Mouse (Mus musculus) retina, postnatal 1 day (tissue): ENCODE data around the gene Osbp2.
A peak's percentile ranks its signal among the peaks of the same experiment; 100 is the strongest.
"Not testable (repeated sequence)": the region's sequence is repeated elsewhere in the genome, so short reads cannot be mapped to it uniquely, and the experiment has no call there.

Experiments
- DNase-seq: peaks from one replicate; pipeline ENCODE4 v3.0.0-alpha.2; 2012

Osbp2 gene

GRCm38 (mm10) chr11:3863454-3864112 lies at the start of gene Osbp2:
Gene Osbp2, minus strand, starts transcription at chr11:3863903.
- DNase-seq, result peak; percentile 89

- DNase-seq, result peak; percentile 55
Observed at GRCm38 (mm10) chr11:3912875-3913271, 49.2 kb upstream of the Osbp2 start.

GRCm38 (mm10) chr11:3912100-3912874 lies 48.6 kb upstream of the Osbp2 start:
- DNase-seq, result peak; percentile 26

GRCm38 (mm10) chr11:3911440-3911839 lies 47.7 kb upstream of the Osbp2 start:
- not testable (repeated sequence) for DNase-seq

GRCm38 (mm10) chr11:3910513-3911310 lies 47.0 kb upstream of the Osbp2 start:
- no peak for DNase-seq

GRCm38 (mm10) chr11:3909236-3909635 lies 45.5 kb upstream of the Osbp2 start:
- DNase-seq, result no peak

GRCm38 (mm10) chr11:3905446-3905845 lies 41.7 kb upstream of the Osbp2 start:
- no peak for DNase-seq

- DNase-seq, result no peak
Observed at GRCm38 (mm10) chr11:3904673-3905072, 41.0 kb upstream of the Osbp2 start.

GRCm38 (mm10) chr11:3903046-3903445 lies 39.3 kb upstream of the Osbp2 start:
- no peak for DNase-seq

GRCm38 (mm10) chr11:3902516-3902915 lies 38.8 kb upstream of the Osbp2 start:
- DNase-seq, result no peak

- DNase-seq, result no peak
Observed at GRCm38 (mm10) chr11:3900296-3900695, 36.6 kb upstream of the Osbp2 start.

GRCm38 (mm10) chr11:3895933-3896332 lies 32.2 kb upstream of the Osbp2 start:
- no peak for DNase-seq

- peak; percentile 30 for DNase-seq
Observed at GRCm38 (mm10) chr11:3895458-3895857, 31.8 kb upstream of the Osbp2 start.

- DNase-seq, result peak; percentile 97
Observed at GRCm38 (mm10) chr11:3894406-3895281, 30.9 kb upstream of the Osbp2 start, which contains the start of the genes 4921536K21Rik and Dusp18. Gene 4921536K21Rik, minus strand, starts transcription at chr11:3895098. Gene Dusp18, plus strand, starts transcription at chr11:3895240.

GRCm38 (mm10) chr11:3893970-3894369 lies 30.3 kb upstream of the Osbp2 start:
- DNase-seq, result no peak

- DNase-seq, result no peak
Observed at GRCm38 (mm10) chr11:3887331-3887730, 23.6 kb upstream of the Osbp2 start.

GRCm38 (mm10) chr11:3883711-3884110 lies 20.0 kb upstream of the Osbp2 start:
- DNase-seq, result no peak

GRCm38 (mm10) chr11:3879836-3880235 lies 16.1 kb upstream of the Osbp2 start:
- DNase-seq, result peak; percentile 84

GRCm38 (mm10) chr11:3878660-3879059 lies 15.0 kb upstream of the Osbp2 start:
- peak; percentile 38 for DNase-seq

- no peak for DNase-seq
Observed at GRCm38 (mm10) chr11:3876419-3876818, 12.7 kb upstream of the Osbp2 start.

GRCm38 (mm10) chr11:3864343-3864742 lies 640 bp upstream of the Osbp2 start:
- DNase-seq, result peak; percentile 52
